Mouse (Mus musculus): Measurements from ENCODE around the gene Tmem52b. TPM values are rescaled to one million over a fixed set of nuclear protein-coding genes. Genes with fewer than 3 reads are reported as not detected.

The Tmem52b gene
- not detected in 2 replicates for total RNA-seq (2014; rRNA removed)
- not detected in 2 replicates for polyA plus RNA-seq (2015; fragmentation: Nextera tagmentation; extraction: Ambion mirVana)

GRCm38 (mm10) chr6:129512367-129512766 is at the start of gene Tmem52b:
Gene Tmem52b (plus strand): TSS chr6:129512555.
- H3K4me2 ChIP-seq (ENCODE audit: low read depth): no peak within 1 kb of the TSS
- H3K9ac ChIP-seq: no peak within 1 kb of the TSS
- H3K36me3 ChIP-seq (ENCODE audit: insufficient read depth): no peaks in the 10 kb centered on the region
- DNase-seq: no peak
- H3K4me1 ChIP-seq (ENCODE audit: insufficient read depth): no peaks in the 10 kb centered on the region
- no peak within 1 kb of the TSS for H3K27ac ChIP-seq (ENCODE audit: low read depth, low read length)
- no peak within 1 kb of the TSS for H3K4me3 ChIP-seq (ENCODE audit: low read depth, low read length)
- no peak for TF ChIP-seq CTCF (IDR thresholded peaks at IDR 0.05; ENCODE audit: low read depth)
- H3K27me3 ChIP-seq (ENCODE audit: insufficient read depth, low read length): no peaks in the 10 kb centered on the region
- H3K9me3 ChIP-seq (ENCODE audit: low read length): no peaks in the 10 kb centered on the region
- WGBS: 70% methylated on average over 3 of the region's 3 CpGs
- no peak for ATAC-seq

DNA sequence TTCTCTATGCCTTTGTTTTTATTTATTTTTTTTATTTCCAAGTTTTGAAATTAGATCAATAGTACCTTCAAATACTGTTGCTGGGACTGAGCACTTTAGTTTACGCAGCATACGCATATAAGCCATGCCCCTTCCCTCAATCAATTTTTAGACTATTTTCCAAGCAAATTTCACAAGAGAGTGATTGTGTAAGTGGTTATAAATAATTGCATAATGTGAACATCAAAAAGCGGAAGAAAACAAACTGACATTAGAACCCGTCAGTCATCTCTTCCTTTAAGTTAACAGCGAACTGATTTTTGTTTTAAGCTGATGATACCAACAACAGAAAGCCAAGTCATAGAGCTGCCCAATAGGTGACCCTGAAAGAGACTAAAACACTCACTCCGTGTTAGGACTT is 41.0 kb upstream of the Tmem52b start:
- no peak overlapping the region for H3K4me2 ChIP-seq (ENCODE audit: low read depth)
- no peak for TF ChIP-seq CTCF (IDR thresholded peaks at IDR 0.05; ENCODE audit: low read depth)
- 87% methylated on average over 6 of the region's 6 CpGs for WGBS
- no peaks in the 10 kb centered on the region for H3K4me1 ChIP-seq (ENCODE audit: insufficient read depth)
- H3K27me3 ChIP-seq (ENCODE audit: insufficient read depth, low read length): no peaks in the 10 kb centered on the region
- H3K36me3 ChIP-seq (ENCODE audit: insufficient read depth): no peaks in the 10 kb centered on the region
- DNase-seq (no peak), ATAC-seq (no peak)
- no peaks in the 10 kb centered on the region for H3K9me3 ChIP-seq (ENCODE audit: low read length)
- H3K9ac ChIP-seq: no peak overlapping the region
- H3K27ac ChIP-seq (ENCODE audit: low read depth, low read length): no peak overlapping the region
- no peak overlapping the region for H3K4me3 ChIP-seq (ENCODE audit: low read depth, low read length)

DNA sequence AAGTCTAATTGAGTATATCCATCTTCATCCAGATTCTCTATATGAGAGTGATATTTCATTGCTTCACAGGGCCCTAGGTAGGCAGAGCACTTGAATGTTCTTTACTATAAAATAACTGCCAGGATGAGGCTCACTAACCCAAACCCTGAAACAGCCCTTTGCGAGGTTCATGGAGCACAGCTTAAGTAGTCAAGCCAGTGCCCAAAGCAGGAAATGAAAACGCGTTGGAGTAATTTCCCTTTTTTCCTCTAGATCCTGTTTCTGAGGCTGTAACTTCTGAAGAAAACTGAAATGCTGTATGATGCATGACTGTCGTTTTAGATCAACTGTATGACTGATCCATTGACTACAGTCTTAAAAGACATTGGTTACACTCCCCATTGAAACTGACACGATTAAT is 39.7 kb upstream of the Tmem52b start:
- 85% methylated on average over 5 of the region's 5 CpGs for WGBS
- no peak overlapping the region for H3K4me2 ChIP-seq (ENCODE audit: low read depth)

DNA sequence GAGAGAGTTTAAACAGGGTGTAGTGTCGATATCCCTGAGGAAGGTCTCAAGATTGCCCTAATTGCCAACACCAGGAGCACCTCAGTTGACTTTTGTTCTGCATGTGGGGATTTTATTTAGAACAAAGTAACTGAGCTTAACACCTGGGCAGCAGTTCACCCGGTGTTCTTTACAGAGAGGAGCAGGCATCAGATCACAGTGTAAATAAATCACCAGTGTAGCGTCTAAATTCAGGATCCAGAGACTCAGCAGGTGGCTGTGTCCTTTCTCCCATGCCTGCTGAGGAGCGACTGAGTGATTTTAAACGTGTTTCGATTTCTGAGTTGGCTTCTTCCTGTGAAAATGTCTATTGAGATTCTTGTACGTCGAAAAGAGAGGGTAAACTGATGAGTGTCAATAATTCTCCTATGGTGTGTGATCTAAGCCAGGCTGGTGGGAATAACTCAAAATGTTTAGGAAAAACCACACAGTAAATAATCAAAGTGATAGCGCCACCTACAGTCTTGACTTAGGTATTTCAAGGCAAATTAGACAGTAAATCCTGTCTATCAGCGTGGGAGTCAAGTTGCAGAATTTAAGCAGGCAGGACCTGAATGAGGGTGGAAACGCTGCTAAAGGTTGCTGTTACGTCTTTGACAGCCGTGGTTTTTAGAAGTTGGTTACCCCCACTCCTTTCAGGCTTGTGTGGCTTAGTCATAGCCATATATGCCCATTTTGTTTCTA is 35.8 kb upstream of the Tmem52b start:
- TF ChIP-seq CTCF (IDR thresholded peaks at IDR 0.05; ENCODE audit: low read depth): peak; percentile 67
- no peaks in the 10 kb centered on the region for H3K36me3 ChIP-seq (ENCODE audit: insufficient read depth)
- H3K27me3 ChIP-seq (ENCODE audit: insufficient read depth, low read length): no peaks in the 10 kb centered on the region
- DNase-seq (peak; percentile 39), ATAC-seq (no peak)
- H3K4me2 ChIP-seq (ENCODE audit: low read depth): no peak overlapping the region
- no peak overlapping the region for H3K9ac ChIP-seq
- H3K9me3 ChIP-seq (ENCODE audit: low read length): no peaks in the 10 kb centered on the region
- H3K4me3 ChIP-seq (ENCODE audit: low read depth, low read length): no peak overlapping the region
- no peaks in the 10 kb centered on the region for H3K4me1 ChIP-seq (ENCODE audit: insufficient read depth)
- 36% methylated on average over 13 of the region's 13 CpGs for WGBS
- no peak overlapping the region for H3K27ac ChIP-seq (ENCODE audit: low read depth, low read length)

More for the DNA sequence above, 39.7 kb upstream of the Tmem52b start:
- H3K27ac ChIP-seq (ENCODE audit: low read depth, low read length): no peak overlapping the region
- H3K4me1 ChIP-seq (ENCODE audit: insufficient read depth): no peaks in the 10 kb centered on the region
- DNase-seq: no peak
- ATAC-seq: no peak
- no peaks in the 10 kb centered on the region for H3K27me3 ChIP-seq (ENCODE audit: insufficient read depth, low read length)
- H3K36me3 ChIP-seq (ENCODE audit: insufficient read depth): no peaks in the 10 kb centered on the region
- H3K4me3 ChIP-seq (ENCODE audit: low read depth, low read length): no peak overlapping the region
- H3K9ac ChIP-seq: no peak overlapping the region
- no peak for TF ChIP-seq CTCF (IDR thresholded peaks at IDR 0.05; ENCODE audit: low read depth)
- no peaks in the 10 kb centered on the region for H3K9me3 ChIP-seq (ENCODE audit: low read length)

- Histone ChIP-seq H3K4me2 (ENCODE audit: low read depth) (peak overlapping the region; percentile 27), H3K27ac (ENCODE audit: low read depth, low read length) (peak overlapping the region; percentile 76), H3K4me3 (ENCODE audit: low read depth, low read length) (no peak overlapping the region), H3K27me3 (ENCODE audit: insufficient read depth, low read length) (no peaks in the 10 kb centered on the region), H3K9me3 (ENCODE audit: low read length) (no peaks in the 10 kb centered on the region), H3K4me1 (ENCODE audit: insufficient read depth) (no peaks in the 10 kb centered on the region), H3K36me3 (ENCODE audit: insufficient read depth) (no peaks in the 10 kb centered on the region), H3K9ac (no peak overlapping the region; the same call in 1 of the 2 replicates)
- 23% methylated on average over 8 of the region's 8 CpGs for WGBS
- ATAC-seq (peak; percentile 96), DNase-seq (peak; percentile 74)
- TF ChIP-seq CTCF (IDR thresholded peaks at IDR 0.05; ENCODE audit: low read depth): no peak
Observed at GRCm38 (mm10) chr6:129480089-129480958, 32.0 kb upstream of the Tmem52b start.

DNA sequence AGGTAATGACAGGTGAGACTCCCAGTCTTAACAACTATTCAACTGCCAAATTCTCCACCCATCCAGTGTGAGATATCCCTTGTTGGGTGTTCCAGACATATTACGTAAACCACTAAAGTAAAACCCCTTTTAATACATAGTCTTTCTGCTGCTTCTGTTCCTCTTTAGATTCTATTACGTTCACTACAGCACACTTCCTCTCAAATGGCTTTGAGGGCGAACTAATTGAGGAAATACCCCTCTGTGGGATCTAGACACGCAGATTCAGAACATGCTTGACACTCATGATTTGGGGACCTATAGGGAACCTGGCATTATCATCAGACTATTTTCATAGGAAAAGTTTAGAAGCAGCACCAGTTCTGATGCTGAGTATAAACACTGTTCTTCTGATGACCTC is 17.4 kb upstream of the Tmem52b start:
- no peaks in the 10 kb centered on the region for H3K36me3 ChIP-seq (ENCODE audit: insufficient read depth)
- H3K27me3 ChIP-seq (ENCODE audit: insufficient read depth, low read length): no peaks in the 10 kb centered on the region
- no peaks in the 10 kb centered on the region for H3K4me1 ChIP-seq (ENCODE audit: insufficient read depth)
- ATAC-seq (no peak), DNase-seq (no peak)
- no peak overlapping the region for H3K4me3 ChIP-seq (ENCODE audit: low read depth, low read length)
- no peaks in the 10 kb centered on the region for H3K9me3 ChIP-seq (ENCODE audit: low read length)
- no peak overlapping the region for H3K27ac ChIP-seq (ENCODE audit: low read depth, low read length)
- 86% methylated on average over 4 of the region's 4 CpGs for WGBS
- no peak overlapping the region for H3K9ac ChIP-seq
- no peak overlapping the region for H3K4me2 ChIP-seq (ENCODE audit: low read depth)
- TF ChIP-seq CTCF (IDR thresholded peaks at IDR 0.05; ENCODE audit: low read depth): no peak
